Mouse (Mus musculus) limb, embryonic 14.5 days (tissue): ENCODE measurements at regions not wholly inside any gene's neighbourhood (a gene's known extent, or its start where the extent isn't known, plus 50 kb on each side); places are given as distances from the start of the nearest gene placed in this dataset.
A peak's percentile ranks its signal among the peaks of the same experiment; 100 is the strongest.

ENCODE experiments used
- ATAC-seq: fragments of 200-750 bp; cut with Nextera tagmentation; 2 replicates; pipeline ENCODE4 v1.8.0; 2017; ENCODE audit warnings: low read depth, moderate number of reproducible peaks, moderate TSS enrichment; ENCODE audit not compliant: low FRiP score
- DNase-seq: peaks from one replicate; pipeline ENCODE4 v3.0.0-alpha.2; 2015; ENCODE audit warnings: low spot score
- H3K27ac ChIP-seq: fragments of 300-500 bp; sonication (generic); replicated peaks from 2 replicates; pipeline ENCODE4 v1.5.1; 2014; ENCODE audit warnings: low read depth, mild to moderate bottlenecking, low read length, moderate library complexity, mixed read lengths
- H3K27me3 ChIP-seq: fragments of 300-500 bp; sonication (generic); 2 replicates; pipeline ENCODE4 v1.6.1; 2014; ENCODE audit warnings: low read length, mixed read lengths; ENCODE audit not compliant: control insufficient read depth, insufficient read depth
- H3K36me3 ChIP-seq: fragments of 300-500 bp; sonication (generic); 2 replicates; pipeline ENCODE4 v1.6.1; 2014; ENCODE audit warnings: mild to moderate bottlenecking, low read length, moderate library complexity, mixed read lengths; ENCODE audit not compliant: control insufficient read depth, insufficient read depth
- H3K4me1 ChIP-seq: fragments of 300-500 bp; sonication (generic); 2 replicates; pipeline ENCODE4 v1.6.1; 2014; ENCODE audit warnings: antibody characterized with exemption, low read length, mixed read lengths; ENCODE audit not compliant: control insufficient read depth, insufficient read depth
- H3K4me2 ChIP-seq: fragments of 300-500 bp; sonication (generic); replicated peaks from 2 replicates; pipeline ENCODE4 v1.6.1; 2014; ENCODE audit warnings: low read depth, mild to moderate bottlenecking, low read length, moderate library complexity; ENCODE audit not compliant: severe bottlenecking
- H3K4me3 ChIP-seq: fragments of 300-500 bp; sonication (generic); replicated peaks from 2 replicates; pipeline ENCODE4 v1.5.1; 2014; ENCODE audit warnings: low read length
- H3K9ac ChIP-seq: fragments of 300-500 bp; sonication (generic); 2 replicates; pipeline ENCODE4 v1.6.1; 2014; ENCODE audit warnings: mild to moderate bottlenecking, low read depth, low read length, moderate library complexity; ENCODE audit not compliant: severe bottlenecking
- H3K9me3 ChIP-seq: fragments of 300-500 bp; sonication (generic); 2 replicates; pipeline ENCODE4 v1.6.1; 2016; ENCODE audit warnings: low read length; ENCODE audit not compliant: control insufficient read depth
- POLR2A ChIP-seq: fragments of 200-500 bp; IDR thresholded peaks from 2 replicates; pipeline ENCODE4 v1.8.0; 2012; ENCODE audit warnings: inconsistent platforms, mild to moderate bottlenecking, moderate library complexity, borderline replicate concordance; ENCODE audit not compliant: insufficient read depth, insufficient read length; ENCODE audit errors: extremely low read depth
- WGBS: fragments of 180-500 bp; shearing (Covaris S2); extraction: QIAGEN DNeasy Blood & Tissue Kit; methylation state at CpG from one replicate; pipeline ENCODE4 v1.1.7; 2014; 5-methylcytosine and 5-hydroxymethylcytosine counted together

- Histone ChIP-seq H3K9ac (no peak overlapping the region), H3K4me3 (no peak overlapping the region), H3K36me3 (no peaks in the 10 kb centered on the region), H3K27ac (no peak overlapping the region), H3K4me2 (no peak overlapping the region), H3K4me1 (peaks cover 13% of the 10 kb centered on the region), H3K27me3 (no peaks in the 10 kb centered on the region), H3K9me3 (no peaks in the 10 kb centered on the region)
- no peak for DNase-seq
- no peak for ATAC-seq
- WGBS, result 65% methylated on average over 8 of the region's 8 CpGs
- no peak for TF ChIP-seq POLR2A
These were observed 549.1 kb upstream of the Adam5 start for GRCm38 (mm10) chr8:25373276-25373675.

- DNase-seq, result no peak
- no peak overlapping the region for H3K27ac ChIP-seq
- WGBS, result 39% methylated on average over 10 of the region's 11 CpGs
These were observed 546.8 kb upstream of the Adam5 start for GRCm38 (mm10) chr8:25370947-25371346.

GRCm38 (mm10) chr8:25369331-25369730, 545.2 kb upstream of the Adam5 start:
- ATAC-seq (no peak), DNase-seq (no peak)
- H3K4me1 ChIP-seq, result peaks cover 21% of the 10 kb centered on the region
- no peak overlapping the region for H3K4me2 ChIP-seq
- TF ChIP-seq POLR2A, result no peak
- H3K27ac ChIP-seq, result 0 out of 2 replicates have a peak overlapping the region, but pooled peaks have one; percentile 26
- WGBS, result 88% methylated on average over 2 of the region's 2 CpGs
- H3K36me3 ChIP-seq, result no peaks in the 10 kb centered on the region
- H3K4me3 ChIP-seq, result no peak overlapping the region
- no peak overlapping the region for H3K9ac ChIP-seq
- H3K9me3 ChIP-seq, result no peaks in the 10 kb centered on the region
- H3K27me3 ChIP-seq, result no peaks in the 10 kb centered on the region

More at GRCm38 (mm10) chr8:25370947-25371346, 546.8 kb upstream of the Adam5 start:
- Histone ChIP-seq H3K9ac (no peak overlapping the region), H3K27me3 (no peaks in the 10 kb centered on the region), H3K4me1 (peaks cover 21% of the 10 kb centered on the region), H3K36me3 (no peaks in the 10 kb centered on the region), H3K4me3 (no peak overlapping the region), H3K4me2 (no peak overlapping the region), H3K9me3 (no peaks in the 10 kb centered on the region)
- ATAC-seq, result no peak
- no peak for TF ChIP-seq POLR2A

GRCm38 (mm10) chr8:25368561-25369091, 544.5 kb upstream of the Adam5 start:
- Histone ChIP-seq H3K4me2 (peak overlapping the region; percentile 43), H3K9me3 (no peaks in the 10 kb centered on the region), H3K4me3 (peak overlapping the region; percentile 13; the same call in 1 of the 2 replicates), H3K9ac (peak overlapping the region; percentile 43; the same call in 1 of the 2 replicates), H3K27me3 (no peaks in the 10 kb centered on the region), H3K27ac (peak overlapping the region; percentile 94), H3K36me3 (no peaks in the 10 kb centered on the region), H3K4me1 (peaks cover 21% of the 10 kb centered on the region)
- ATAC-seq, result peak; percentile 81
- TF ChIP-seq POLR2A, result no peak
- peak; percentile 67 for DNase-seq
- 4% methylated on average over 11 of the region's 11 CpGs for WGBS

- no peaks in the 10 kb centered on the region for H3K9me3 ChIP-seq
- peaks cover 21% of the 10 kb centered on the region for H3K4me1 ChIP-seq
- peak overlapping the region; percentile 43; the same call in 1 of the 2 replicates for H3K9ac ChIP-seq
- WGBS, result 26% methylated on average over 15 of the region's 15 CpGs
- no peaks in the 10 kb centered on the region for H3K27me3 ChIP-seq
- DNase-seq (no peak), ATAC-seq (0 out of 2 replicates have a peak, but pooled peaks have one; percentile 5)
- peak overlapping the region; percentile 13; the same call in 1 of the 2 replicates for H3K4me3 ChIP-seq
- no peaks in the 10 kb centered on the region for H3K36me3 ChIP-seq
- peak overlapping the region; percentile 94 for H3K27ac ChIP-seq
- TF ChIP-seq POLR2A, result no peak
- peak overlapping the region; percentile 43 for H3K4me2 ChIP-seq
These were observed 543.8 kb upstream of the Adam5 start for GRCm38 (mm10) chr8:25367806-25368549.
